Mouse (Mus musculus) olfactory bulb, adult 2 months (tissue): ENCODE data around the gene Snrnp70.

ENCODE experiments used
- CTCF ChIP-seq: fragments of 200-500 bp; IDR thresholded peaks from 2 replicates; pipeline ENCODE4 v1.5.1; 2012; ENCODE audit warnings: low read depth, mild to moderate bottlenecking, low read length, moderate library complexity; ENCODE audit not compliant: insufficient read depth
- POLR2A ChIP-seq: fragments of 200-500 bp; IDR thresholded peaks from 2 replicates; pipeline ENCODE4 v1.6.1; 2012; ENCODE audit warnings: mild to moderate bottlenecking, low read depth, low read length, moderate library complexity; ENCODE audit not compliant: insufficient read depth

- no peak for TF ChIP-seq CTCF
- TF ChIP-seq POLR2A = no peak
Observed at GRCm38 (mm10) chr7:45374620-45375019, 20.9 kb downstream of the Snrnp70 start.
